Mouse (Mus musculus) cerebellum, adult 11-12 months (tissue): ENCODE data around the gene Zfp362.

Experiments
- DNase-seq: peaks from one replicate; pipeline ENCODE4 v3.0.0; 2022

The Zfp362 gene

GRCm38 (mm10) chr4:128796788-128797187 is 9.1 kb downstream of the Zfp362 start:
- DNase-seq = no peak

- no peak for DNase-seq
Measured at GRCm38 (mm10) chr4:128795596-128795995, 10.2 kb downstream of the Zfp362 start.

GRCm38 (mm10) chr4:128794198-128794597 is 11.6 kb downstream of the Zfp362 start:
- no peak for DNase-seq

- DNase-seq = no peak
Measured at GRCm38 (mm10) chr4:128793710-128794109, 12.1 kb downstream of the Zfp362 start.

GRCm38 (mm10) chr4:128789646-128790045 is 16.2 kb downstream of the Zfp362 start:
- DNase-seq = no peak

- no peak for DNase-seq
Measured at GRCm38 (mm10) chr4:128788108-128788507, 17.7 kb downstream of the Zfp362 start.

GRCm38 (mm10) chr4:128787023-128787939 is 18.6 kb downstream of the Zfp362 start:
- no peak for DNase-seq

- no peak for DNase-seq
Measured at GRCm38 (mm10) chr4:128785921-128786654, 19.8 kb downstream of the Zfp362 start.

GRCm38 (mm10) chr4:128784950-128785631 is 20.8 kb downstream of the Zfp362 start:
- no peak for DNase-seq

- DNase-seq = no peak
Measured at GRCm38 (mm10) chr4:128782645-128783044, 23.2 kb downstream of the Zfp362 start.

- no peak for DNase-seq
Measured at GRCm38 (mm10) chr4:128782037-128782436, 23.8 kb downstream of the Zfp362 start.

- no peak for DNase-seq
Measured at GRCm38 (mm10) chr4:128777593-128777992, 28.3 kb downstream of the Zfp362 start.

- DNase-seq = peak; percentile 72
Measured at GRCm38 (mm10) chr4:128776568-128777289, 29.1 kb downstream of the Zfp362 start.

GRCm38 (mm10) chr4:128774467-128774866 is 31.4 kb downstream of the Zfp362 start:
- peak; percentile 61 for DNase-seq

GRCm38 (mm10) chr4:128773820-128774219 is 32.0 kb downstream of the Zfp362 start:
- no peak for DNase-seq

GRCm38 (mm10) chr4:128770698-128771097 is 35.1 kb downstream of the Zfp362 start:
- DNase-seq = no peak

GRCm38 (mm10) chr4:128769569-128770355 is 36.1 kb downstream of the Zfp362 start:
- DNase-seq = no peak

GRCm38 (mm10) chr4:128768120-128768519 is 37.7 kb downstream of the Zfp362 start:
- no peak for DNase-seq

GRCm38 (mm10) chr4:128766929-128767328 is 38.9 kb downstream of the Zfp362 start:
- no peak for DNase-seq

GRCm38 (mm10) chr4:128760029-128760428 is 45.8 kb downstream of the Zfp362 start:
- no peak for DNase-seq

GRCm38 (mm10) chr4:128759214-128759613 is 46.6 kb downstream of the Zfp362 start:
- DNase-seq = no peak

- no peak for DNase-seq
Measured at GRCm38 (mm10) chr4:128755900-128756299, 49.9 kb downstream of the Zfp362 start.
